Mouse (Mus musculus) CH12.LX (cell line): ENCODE measurements around the gene Tbx10. TPM values are rescaled to one million over a fixed set of nuclear protein-coding genes. Genes with fewer than 3 reads are reported as not detected.

Source experiments
- DNase-seq: peaks from one replicate; pipeline ENCODE4 v3.0.0-alpha.2; 2013; ENCODE audit errors: extremely low read depth
- H3K27ac ChIP-seq: 2 replicates; pipeline ENCODE4 v1.5.1; 2012; ENCODE audit warnings: low read depth, mild to moderate bottlenecking, control low read depth, moderate library complexity; ENCODE audit not compliant: insufficient read depth
- H3K27me3 ChIP-seq: replicated peaks from 2 replicates; pipeline ENCODE3; 2012; ENCODE audit warnings: inconsistent platforms
- H3K36me3 ChIP-seq, 2 experiments: replicated peaks in 1 of 2; 2 replicates each; pipeline versions ENCODE3 to v1.6.1; 2012; ENCODE audit warnings: inconsistent platforms in 1 of 2, low read length in 1 of 2, mild to moderate bottlenecking in 1 of 2, mixed read lengths in 1 of 2, moderate library complexity in 1 of 2; ENCODE audit not compliant: control insufficient read depth in 1 of 2, insufficient read depth in 1 of 2
- H3K4me1 ChIP-seq, 2 experiments: 2 replicates each; pipeline ENCODE4 v1.6.1; 2012; ENCODE audit warnings: inconsistent platforms in 1 of 2, moderate library complexity in 1 of 2; ENCODE audit not compliant: insufficient read depth in 2 of 2, control insufficient read depth in 1 of 2
- H3K4me2 ChIP-seq: 2 replicates; pipeline ENCODE4 v1.6.1; 2012; ENCODE audit warnings: low read depth, mild to moderate bottlenecking, control low read depth; ENCODE audit not compliant: poor library complexity, insufficient read depth, severe bottlenecking
- H3K4me3 ChIP-seq, 3 experiments: fragments of 150-350 bp in 1 of 3; sonication (generic) in 1 of 3; replicated peaks in 1 of 3; 2 replicates each; pipeline versions ENCODE3 to v1.5.1; 2011 to 2012; ENCODE audit warnings: low read depth in 2 of 3, low read length in 2 of 3, mild to moderate bottlenecking in 2 of 3, moderate library complexity in 2 of 3, control low read depth in 1 of 3, improper control_type of control experiment in 1 of 3, inconsistent platforms in 1 of 3, mixed read lengths in 1 of 3; ENCODE audit not compliant: poor library complexity in 1 of 3
- H3K79me2 ChIP-seq: replicated peaks from 2 replicates; pipeline ENCODE4 v1.6.1; 2012; ENCODE audit warnings: mild to moderate bottlenecking, moderate library complexity; ENCODE audit not compliant: control insufficient read depth, poor library complexity, insufficient read depth, severe bottlenecking; ENCODE audit errors: extremely low read depth
- H3K9ac ChIP-seq: 2 replicates; pipeline ENCODE4 v1.6.1; 2012; ENCODE audit warnings: low read depth, mild to moderate bottlenecking, control low read depth, moderate library complexity; ENCODE audit not compliant: insufficient read depth
- H3K9me3 ChIP-seq: replicated peaks from 2 replicates; pipeline ENCODE3; 2012; ENCODE audit warnings: low read length, inconsistent platforms, mixed read lengths
- BHLHE40 ChIP-seq: IDR thresholded peaks from 2 replicates; pipeline ENCODE4 v1.6.1; 2011; ENCODE audit warnings: mild to moderate bottlenecking, low read depth, low read length, improper control_type of control experiment
- CHD2 ChIP-seq: IDR thresholded peaks from 2 replicates; pipeline ENCODE4 v1.6.1; 2011; ENCODE audit warnings: low read length, improper control_type of control experiment
- HCFC1 ChIP-seq: IDR thresholded peaks from 2 replicates; pipeline ENCODE4 v1.6.1; 2012; ENCODE audit warnings: low read depth, mild to moderate bottlenecking, inconsistent platforms, low read length, improper control_type of control experiment
- KAT2A ChIP-seq: IDR thresholded peaks from 2 replicates; pipeline ENCODE4 v1.6.1; 2012; ENCODE audit warnings: low read length, improper control_type of control experiment, inconsistent platforms; ENCODE audit not compliant: insufficient replicate concordance
- MAX ChIP-seq: IDR thresholded peaks from 2 replicates; pipeline ENCODE4 v1.6.1; 2011; ENCODE audit warnings: low read length, improper control_type of control experiment
- MEF2A ChIP-seq: IDR thresholded peaks from 2 replicates; pipeline ENCODE4 v1.6.1; 2014; ENCODE audit warnings: low read depth, mild to moderate bottlenecking, inconsistent platforms, low read length, improper control_type of control experiment, borderline replicate concordance
- MXI1 ChIP-seq: IDR thresholded peaks from 2 replicates; pipeline ENCODE4 v1.6.1; 2011; ENCODE audit warnings: mild to moderate bottlenecking, low read depth, low read length, improper control_type of control experiment
- RCOR1 ChIP-seq: conservative IDR thresholded peaks from 2 replicates; pipeline ENCODE4 v1.6.1; 2012; ENCODE audit warnings: low read depth, mild to moderate bottlenecking, inconsistent platforms, low read length, improper control_type of control experiment
- TBP ChIP-seq: conservative IDR thresholded peaks from 2 replicates; pipeline ENCODE4 v1.6.1; 2011; ENCODE audit warnings: low read depth, low read length, improper control_type of control experiment
- TCF12 ChIP-seq: IDR thresholded peaks from 2 replicates; pipeline ENCODE4 v1.6.1; 2014; ENCODE audit warnings: low read depth, mild to moderate bottlenecking, inconsistent platforms, low read length, improper control_type of control experiment
- UBTF ChIP-seq: IDR thresholded peaks from 2 replicates; pipeline ENCODE4 v1.6.1; 2012; ENCODE audit warnings: low read depth, mild to moderate bottlenecking, inconsistent platforms, low read length, improper control_type of control experiment, moderate library complexity
- USF1 ChIP-seq: IDR thresholded peaks from 2 replicates; pipeline ENCODE4 v1.6.1; 2014; ENCODE audit warnings: low read depth, mild to moderate bottlenecking, inconsistent platforms, low read length, improper control_type of control experiment
- USF2 ChIP-seq: conservative IDR thresholded peaks from 2 replicates; pipeline ENCODE4 v1.6.1; 2011; ENCODE audit warnings: low read depth, low read length, improper control_type of control experiment
- ZMIZ1 ChIP-seq: IDR thresholded peaks from 2 replicates; pipeline ENCODE4 v1.6.1; 2012; ENCODE audit warnings: low read depth, mild to moderate bottlenecking, inconsistent platforms, low read length, improper control_type of control experiment
- ZNF384 ChIP-seq: IDR thresholded peaks from 2 replicates; pipeline ENCODE4 v1.6.1; 2012; ENCODE audit warnings: low read depth, low read length, improper control_type of control experiment, inconsistent platforms
- dilution Hi-C: fragments of 300-500 bp; cut with MboI; formaldehyde crosslinking; loops from 2 replicates; pipeline ENCODE4 v1.14.3; 2020; ENCODE audit warnings: low sequenced_read_pairs; ENCODE audit not compliant: extremely low pct_unique_long_range_greater_than_20kb, extremely low pct_ligation_motif_present
- in situ Hi-C: fragments of 300-500 bp; cut with MboI; formaldehyde crosslinking; loops from 3 replicates; pipeline ENCODE4 v1.14.3; 2019; ENCODE audit warnings: low sequenced_read_pairs, low pct_ligation_motif_present, low pct_unique_long_range_greater_than_20kb, mixed read lengths
- polyA plus RNA-seq: library from polyadenylated mRNA; unstranded; fragments of >175 nt; gene quantifications from 2 replicates; pipeline ENCODE4 v1.2.1, GENCODE M21; 2012; ENCODE audit warnings: low read depth; ENCODE audit not compliant: insufficient read length
- total RNA-seq, 2 experiments: library from RNA; depleted of rRNA; stranded (reverse); fragments of 300-350 nt in 1 of 2; fragments of >200 nt in 1 of 2; gene quantifications; 2 replicates each; pipeline ENCODE4 v1.2.3; 2012 to 2014

The Tbx10 gene
- total and polyA plus RNA-seq, 3 experiments, result not detected

- no peak for TF ChIP-seq USF1
- Histone ChIP-seq H3K27me3 (peaks cover 56% of the 10 kb centered on the region), H3K4me3 (no peak overlapping the region), H3K9ac (no peak overlapping the region), H3K27ac (no peak overlapping the region), H3K4me1 (no peaks in the 10 kb centered on the region), H3K9me3 (peaks cover 7% of the 10 kb centered on the region), H3K36me3 (no peaks in the 10 kb centered on the region), H3K79me2 (no peaks in the 10 kb centered on the region), H3K4me2 (no peak overlapping the region)
- in situ Hi-C loops (no loop called here), dilution Hi-C loops (no loop called here)
- DNase-seq, result no peak
Measured at GRCm38 (mm10) chr19:3991966-3992365, 586 bp upstream of the Tbx10 start.

DNA sequence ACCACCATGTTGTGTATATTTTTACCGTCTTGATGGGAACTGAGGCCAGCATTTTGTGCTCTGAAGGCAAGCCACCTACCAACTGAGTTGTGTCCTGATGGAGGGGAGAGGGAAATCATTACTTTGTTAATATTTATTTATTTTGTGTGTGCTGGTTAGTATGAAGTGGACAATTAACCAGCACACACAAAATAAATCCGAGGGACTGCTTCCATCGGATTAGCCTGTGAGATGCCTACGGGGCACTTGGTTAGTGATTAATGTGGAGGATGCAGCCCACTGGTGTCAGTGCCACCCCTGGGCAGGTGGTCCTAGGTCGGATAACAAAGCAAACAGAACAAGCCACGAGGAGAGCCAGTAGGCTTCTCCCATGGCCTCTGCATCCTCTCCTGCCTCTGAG, 2.4 kb downstream of the Tbx10 start:
- in situ Hi-C loops, result no loop called here
- Histone ChIP-seq H3K27ac (no peak overlapping the region), H3K27me3 (peaks cover 59% of the 10 kb centered on the region)

GRCm38 (mm10) chr19:3995505-3995904, 3.0 kb downstream of the Tbx10 start:
- DNase-seq, result no peak
- in situ Hi-C loops (no loop called here), dilution Hi-C loops (no loop called here)
- Histone ChIP-seq H3K9me3 (no peaks in the 10 kb centered on the region), H3K4me3 (no peak overlapping the region), H3K9ac (no peak overlapping the region), H3K4me1 (peaks cover 7 to 11% of the 10 kb centered on the region in 2 experiments; a peak in 3 of 4 replicates), H3K4me2 (no peak overlapping the region), H3K79me2 (no peaks in the 10 kb centered on the region), H3K27me3 (peaks cover 58% of the 10 kb centered on the region), H3K36me3 (no peaks in the 10 kb centered on the region), H3K27ac (no peak overlapping the region)
- no peak for TF ChIP-seq ZMIZ1

More for the DNA sequence above, 2.4 kb downstream of the Tbx10 start:
- Histone ChIP-seq H3K9ac (no peak overlapping the region), H3K4me3 (no peak overlapping the region), H3K79me2 (no peaks in the 10 kb centered on the region), H3K36me3 (no peaks in the 10 kb centered on the region), H3K4me2 (no peak overlapping the region)
- no peak for DNase-seq
- no peak for TF ChIP-seq BHLHE40
- TF ChIP-seq, all 38 proteins: peak for 0
- dilution Hi-C loops, result no loop called here
- H3K4me1 ChIP-seq, result peaks cover 7 to 11% of the 10 kb centered on the region in 2 experiments; a peak in 3 of 4 replicates
- no peaks in the 10 kb centered on the region for H3K9me3 ChIP-seq

DNA sequence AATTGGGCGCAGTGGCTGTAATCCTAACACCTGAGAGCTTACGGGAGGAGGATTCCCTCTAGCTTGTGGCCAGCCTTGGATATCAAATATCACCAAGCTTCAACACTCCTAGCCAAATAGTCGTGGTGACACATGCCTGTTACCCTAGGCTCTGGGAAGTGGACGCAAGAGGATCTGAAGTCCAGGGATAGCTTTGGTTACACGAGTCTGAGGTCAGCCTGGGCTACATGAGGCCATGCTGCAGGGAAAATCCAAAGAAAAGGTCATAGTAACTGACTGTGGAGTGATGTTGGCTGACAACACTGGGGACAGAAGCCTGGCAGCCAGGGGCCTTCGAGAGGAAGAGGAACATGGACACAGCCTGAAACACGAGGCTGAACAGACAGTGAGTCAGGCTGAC, 3.6 kb downstream of the Tbx10 start:
- no peak for DNase-seq
- Histone ChIP-seq H3K27me3 (peaks cover 52% of the 10 kb centered on the region), H3K4me3 (no peak overlapping the region), H3K4me1 (peaks cover 8 to 14% of the 10 kb centered on the region in 2 experiments), H3K79me2 (no peaks in the 10 kb centered on the region), H3K9me3 (no peaks in the 10 kb centered on the region), H3K4me2 (no peak overlapping the region), H3K9ac (no peak overlapping the region), H3K36me3 (no peaks in the 10 kb centered on the region), H3K27ac (no peak overlapping the region)
- dilution Hi-C loops (no loop called here), in situ Hi-C loops (no loop called here)
- no peak for TF ChIP-seq MXI1
- TF ChIP-seq MEF2A, result no peak
- TF ChIP-seq ZNF384, result no peak
- no peak for TF ChIP-seq HCFC1
- no peak for TF ChIP-seq USF2
- no peak for TF ChIP-seq MAX
- TF ChIP-seq RCOR1, result no peak
- no peak for TF ChIP-seq UBTF
- no peak for TF ChIP-seq CHD2
- TF ChIP-seq KAT2A, result no peak
- TF ChIP-seq TBP, result no peak
- TF ChIP-seq TCF12, result no peak
